Mouse (Mus musculus): Measurements from ENCODE around the gene Rrm2.

GRCm38 (mm10) chr12:24699578-24699977 is 8.5 kb upstream of the Rrm2 start:
- TF ChIP-seq POLR2A (IDR thresholded peaks at IDR 0.05; ENCODE audit: insufficient read depth, low read depth, low read length) (no peak), EP300 (IDR thresholded peaks at IDR 0.05; ENCODE audit: insufficient read depth, low read depth, low read length) (no peak)
